Mouse (Mus musculus) spleen, adult 2 months (tissue): Measurements from ENCODE around the gene Slc2a5. TPM values are rescaled to one million over a fixed set of nuclear protein-coding genes. Genes with fewer than 3 reads are reported as not detected.
A peak's percentile ranks its signal among the peaks of the same experiment; 100 is the strongest.

Source experiments
- DNase-seq, 2 experiments: peaks; one replicate each; pipeline versions ENCODE4 v3.0.0 to v3.0.0-alpha.2; 2012 to 2021; ENCODE audit warnings: low spot score in 2 of 2, low read depth in 1 of 2
- H3K27ac ChIP-seq: fragments of 200-500 bp; 2 replicates; pipeline ENCODE4 v1.5.1; 2012; ENCODE audit warnings: low read length, inconsistent platforms; ENCODE audit not compliant: insufficient read depth
- H3K27me3 ChIP-seq: fragments of 200-500 bp; 2 replicates; pipeline ENCODE4 v1.6.1; 2012; ENCODE audit warnings: mild to moderate bottlenecking, moderate library complexity, low read length, inconsistent platforms; ENCODE audit not compliant: control insufficient read depth, insufficient read depth
- H3K36me3 ChIP-seq: fragments of 200-500 bp; 2 replicates; pipeline ENCODE4 v1.6.1; 2012; ENCODE audit warnings: mild to moderate bottlenecking, low read length, inconsistent platforms; ENCODE audit not compliant: control insufficient read depth, insufficient read depth
- H3K4me1 ChIP-seq: fragments of 200-500 bp; 2 replicates; pipeline ENCODE4 v1.6.1; 2011; ENCODE audit warnings: inconsistent platforms; ENCODE audit not compliant: control insufficient read depth, insufficient read depth, insufficient read length
- H3K4me3 ChIP-seq: fragments of 200-500 bp; 2 replicates; pipeline ENCODE4 v1.5.1; 2011; ENCODE audit warnings: mild to moderate bottlenecking, inconsistent platforms; ENCODE audit not compliant: insufficient read depth, insufficient read length; ENCODE audit errors: extremely low read depth
- CTCF ChIP-seq: fragments of 200-500 bp; IDR thresholded peaks from 2 replicates; pipeline ENCODE4 v1.5.1; 2011; ENCODE audit warnings: mild to moderate bottlenecking, inconsistent platforms; ENCODE audit not compliant: insufficient read depth, insufficient read length, insufficient replicate concordance; ENCODE audit errors: extremely low read depth
- POLR2A ChIP-seq: fragments of 200-500 bp; IDR thresholded peaks from 2 replicates; pipeline ENCODE4 v1.6.1; 2011; ENCODE audit warnings: low read depth, low read length, inconsistent platforms
- WGBS: fragments of 180-500 bp; shearing (Covaris S2); methylation state at CpG from one replicate; pipeline ENCODE4 v1.1.7; 2018; 5-methylcytosine and 5-hydroxymethylcytosine counted together
- polyA plus RNA-seq: library from polyadenylated mRNA; depleted of rRNA; stranded (reverse); fragments of >200 nt; gene quantifications from 2 replicates; pipeline ENCODE4 v1.2.3, GENCODE M21; 2012

Gene Slc2a5
- polyA plus RNA-seq, 1 experiment = 0.05 TPM

DNA sequence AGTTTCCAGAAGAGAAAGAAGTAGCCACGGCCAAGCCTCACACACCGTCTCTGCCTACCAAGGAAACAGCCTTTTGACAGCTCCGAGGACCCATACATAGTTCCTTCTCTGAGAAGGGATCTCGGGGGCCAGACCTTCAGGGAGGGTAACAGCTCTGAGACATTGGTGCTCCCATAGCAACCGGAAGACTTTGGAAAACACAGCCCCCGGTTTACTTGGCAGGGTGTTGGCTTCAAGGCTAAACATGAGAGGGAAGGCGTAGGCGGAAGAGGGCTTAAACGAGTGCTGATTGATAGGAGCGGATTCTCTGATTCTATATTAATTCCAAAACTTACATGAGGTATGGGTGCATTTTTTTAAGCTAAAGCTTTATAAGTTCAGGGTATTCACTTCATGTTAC, 49.3 kb downstream of the Slc2a5 start:
- Histone ChIP-seq H3K27ac (no peak overlapping the region), H3K4me1 (no peaks in the 10 kb centered on the region), H3K4me3 (no peak overlapping the region), H3K27me3 (no peaks in the 10 kb centered on the region), H3K36me3 (no peaks in the 10 kb centered on the region)
- 85% methylated on average over 10 of the region's 10 CpGs for WGBS
- TF ChIP-seq CTCF (no peak), POLR2A (no peak)
- DNase-seq = no peak

- no peak overlapping the region for H3K4me3 ChIP-seq
- TF ChIP-seq POLR2A (no peak), CTCF (no peak)
- 79% methylated on average over 8 of the region's 8 CpGs for WGBS
- DNase-seq = no peak
- no peaks in the 10 kb centered on the region for H3K4me1 ChIP-seq
- no peaks in the 10 kb centered on the region for H3K36me3 ChIP-seq
- no peaks in the 10 kb centered on the region for H3K27me3 ChIP-seq
- no peak overlapping the region for H3K27ac ChIP-seq
Observed at GRCm38 (mm10) chr4:150172107-150172506, 53.0 kb downstream of the Slc2a5 start.

DNA sequence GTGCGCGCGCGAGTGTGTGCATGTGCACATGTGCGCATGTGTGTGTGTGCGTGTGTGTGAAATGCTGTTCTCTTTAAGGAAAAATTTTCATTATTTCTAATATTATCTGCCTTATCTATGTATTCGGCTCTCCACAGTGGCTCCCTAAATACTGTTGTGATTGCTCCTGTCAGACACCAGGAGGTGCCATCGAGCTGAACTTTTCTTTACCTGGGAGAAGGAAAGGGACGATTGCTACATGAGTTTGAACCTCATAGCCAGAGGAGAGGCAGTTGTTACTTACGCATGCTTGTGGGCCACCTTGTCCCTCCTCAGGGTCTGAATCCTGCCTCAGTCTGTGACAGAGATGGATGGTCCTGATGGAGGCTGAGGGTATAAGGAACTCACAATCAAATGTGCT, 54.2 kb downstream of the Slc2a5 start:
- TF ChIP-seq CTCF = peak; percentile 55; the same call in 1 of the 2 replicates
- TF ChIP-seq POLR2A = no peak
- WGBS = 55% methylated on average over 10 of the region's 10 CpGs
- Histone ChIP-seq H3K27ac (no peak overlapping the region), H3K4me3 (no peak overlapping the region), H3K27me3 (no peaks in the 10 kb centered on the region), H3K36me3 (no peaks in the 10 kb centered on the region), H3K4me1 (no peaks in the 10 kb centered on the region)
- peak; percentile 11 to 30 for DNase-seq

DNA sequence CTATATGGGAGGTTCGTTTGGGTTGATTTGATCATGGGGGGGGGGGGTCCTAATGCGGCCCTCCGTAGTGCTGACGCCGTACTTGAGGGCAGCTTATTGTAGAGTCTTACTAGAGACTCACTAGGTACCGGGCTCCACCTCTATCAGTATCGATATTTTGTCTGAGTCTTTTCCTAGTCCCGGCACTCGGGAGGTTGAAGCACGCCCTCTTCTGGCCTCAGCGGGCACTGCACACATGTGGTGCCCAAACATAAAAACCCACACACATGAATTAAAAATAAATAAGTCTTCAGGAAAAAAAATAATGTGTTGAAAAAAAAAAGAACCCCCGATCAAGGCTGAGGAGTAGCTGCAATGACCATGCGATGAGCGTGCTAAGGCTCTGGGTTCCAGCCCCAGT, 54.9 kb downstream of the Slc2a5 start:
- Histone ChIP-seq H3K4me3 (no peak overlapping the region), H3K4me1 (no peaks in the 10 kb centered on the region), H3K36me3 (no peaks in the 10 kb centered on the region), H3K27me3 (no peaks in the 10 kb centered on the region), H3K27ac (no peak overlapping the region)
- 94% methylated on average over 14 of the region's 14 CpGs for WGBS
- no peak for DNase-seq
- no peak for TF ChIP-seq CTCF
- TF ChIP-seq POLR2A = no peak

GRCm38 (mm10) chr4:150176535-150176934, 57.5 kb downstream of the Slc2a5 start:
- Histone ChIP-seq H3K27me3 (no peaks in the 10 kb centered on the region), H3K36me3 (no peaks in the 10 kb centered on the region), H3K4me1 (no peaks in the 10 kb centered on the region), H3K27ac (no peak overlapping the region), H3K4me3 (no peak overlapping the region)
- DNase-seq = peak; percentile 18 to 19
- TF ChIP-seq CTCF (peak; percentile 96), POLR2A (no peak)
- 7% methylated on average over 7 of the region's 7 CpGs for WGBS

DNA sequence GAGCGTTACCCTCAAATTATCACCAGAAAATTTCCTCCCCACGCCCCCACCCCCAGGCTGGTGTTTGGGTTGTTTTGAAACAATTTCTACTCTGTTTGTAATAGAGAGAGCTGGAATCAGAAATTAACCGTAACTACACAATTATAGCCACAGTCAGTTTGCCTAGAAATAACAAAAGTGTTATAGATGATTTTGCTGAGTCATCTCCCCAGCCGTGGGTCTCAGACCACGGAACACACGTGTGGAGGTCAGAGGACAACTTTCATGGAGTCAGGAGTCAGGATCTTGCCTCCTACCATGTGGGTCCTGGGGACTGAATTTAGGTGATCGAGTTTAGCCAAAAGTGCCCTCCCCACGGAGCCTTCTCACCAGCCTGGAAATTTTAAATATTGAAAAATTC, 58.0 kb downstream of the Slc2a5 start:
- TF ChIP-seq POLR2A (no peak), CTCF (no peak)
- DNase-seq = no peak
- Histone ChIP-seq H3K4me1 (no peaks in the 10 kb centered on the region), H3K4me3 (no peak overlapping the region), H3K27ac (no peak overlapping the region), H3K27me3 (no peaks in the 10 kb centered on the region), H3K36me3 (no peaks in the 10 kb centered on the region)
- 48% methylated on average over 8 of the region's 8 CpGs for WGBS

GRCm38 (mm10) chr4:150178131-150178530, 59.0 kb downstream of the Slc2a5 start:
- Histone ChIP-seq H3K4me3 (no peak overlapping the region), H3K27me3 (no peaks in the 10 kb centered on the region), H3K27ac (no peak overlapping the region), H3K4me1 (no peaks in the 10 kb centered on the region), H3K36me3 (no peaks in the 10 kb centered on the region)
- no peak for TF ChIP-seq CTCF
- TF ChIP-seq POLR2A = no peak
- WGBS = 89% methylated on average over 4 of the region's 4 CpGs
- no peak for DNase-seq
